Comparison of ENCODE assay signal across 8 mouse cellular contexts in genomic region chr15:77036989-77037277, GRCm38 (mm10). TPM values are rescaled to one million over a fixed set of nuclear protein-coding genes. Genes with fewer than 3 reads are reported as not detected.
A peak's percentile ranks its signal among the peaks of the same experiment; 100 is the strongest.
DNase-seq lines count a peak whose midpoint lies in the region; ATAC-seq and TF ChIP-seq lines count a peak whose summit lies in the region.

No protein-coding gene starts in this region.

- no peak overlapping the region for H3K9ac ChIP-seq in forebrain, embryonic 16.5 days (replicated peaks; ENCODE audit: low read depth, low read length)

- TF ChIP-seq POLR2A in small intestine, adult 2 months (IDR thresholded peaks at IDR 0.05; ENCODE audit: low read depth, low read length): no peak

- no peak overlapping the region for H3K4me2 ChIP-seq in forebrain, embryonic 16.5 days (ENCODE audit: low read length)

- H3K27ac ChIP-seq in forebrain, embryonic 10.5 days: peak overlapping the region; percentile 82
- no peak overlapping the region for H3K27ac ChIP-seq in forebrain, embryonic 16.5 days (ENCODE audit: low read length)
- peak overlapping the region; percentile 86 for H3K27ac ChIP-seq in limb, embryonic 10.5 days
- H3K27ac ChIP-seq in small intestine, adult 2 months (ENCODE audit: insufficient read depth, low read depth, low read length): peak overlapping the region; percentile 92

- peaks cover 41% of the 10 kb centered on the region for H3K4me1 ChIP-seq in forebrain, embryonic 10.5 days
- H3K4me1 ChIP-seq in forebrain, embryonic 16.5 days (replicated peaks; ENCODE audit: control insufficient read depth, insufficient read depth, low read length): peaks cover 5% of the 10 kb centered on the region; the same call in 1 of the 2 replicates
- peaks cover 51% of the 10 kb centered on the region for H3K4me1 ChIP-seq in limb, embryonic 10.5 days
- peaks cover 10% of the 10 kb centered on the region; the same call in 1 of the 2 replicates for H3K4me1 ChIP-seq in small intestine, adult 2 months (ENCODE audit: control insufficient read depth, insufficient read depth, insufficient read length, low read length)

- no peaks in the 10 kb centered on the region for H3K9me3 ChIP-seq in forebrain, embryonic 10.5 days
- H3K9me3 ChIP-seq in forebrain, embryonic 16.5 days (ENCODE audit: control insufficient read depth, low read length): no peaks in the 10 kb centered on the region
- H3K9me3 ChIP-seq in limb, embryonic 10.5 days (replicated peaks): no peaks in the 10 kb centered on the region

- WGBS in forebrain, embryonic 10.5 days: 59% methylated on average over 2 of the region's 2 CpGs
- 32% methylated on average over 2 of the region's 2 CpGs for WGBS in forebrain, embryonic 16.5 days
- 51% methylated on average over 2 of the region's 2 CpGs for WGBS in limb, embryonic 10.5 days
- 75% methylated on average over 2 of the region's 2 CpGs for WGBS in small intestine, adult 2 months

- H3K4me3 ChIP-seq in forebrain, embryonic 10.5 days: no peak overlapping the region
- no peak overlapping the region for H3K4me3 ChIP-seq in forebrain, embryonic 16.5 days (replicated peaks; ENCODE audit: low read length)
- no peak overlapping the region for H3K4me3 ChIP-seq in limb, embryonic 10.5 days
- H3K4me3 ChIP-seq in small intestine, adult 2 months (ENCODE audit: low read depth, low read length): no peak overlapping the region

- no peaks in the 10 kb centered on the region for H3K36me3 ChIP-seq in forebrain, embryonic 10.5 days (replicated peaks)
- no peaks in the 10 kb centered on the region for H3K36me3 ChIP-seq in forebrain, embryonic 16.5 days (ENCODE audit: control insufficient read depth, insufficient read depth)
- H3K36me3 ChIP-seq in limb, embryonic 10.5 days: no peaks in the 10 kb centered on the region
- no peaks in the 10 kb centered on the region for H3K36me3 ChIP-seq in small intestine, adult 2 months (ENCODE audit: control insufficient read depth, insufficient read depth, low read length)

- no peak for DNase-seq in forebrain, embryonic 10.5 days (ENCODE audit: extremely low spot score, low spot score)
- peak; percentile 46 for DNase-seq in lung, postnatal 10 days
- DNase-seq in lung, postnatal 36 days: no peak
- no peak for DNase-seq in limb, embryonic 10.5 days (ENCODE audit: low spot score)
- no peak for DNase-seq in cerebellum, postnatal 25 days
- no peak for DNase-seq in thymus, postnatal 10 days (ENCODE audit: low spot score in 2 of 2)

- ATAC-seq in forebrain, embryonic 16.5 days: no peak

- no peak for TF ChIP-seq CTCF in small intestine, adult 2 months (IDR thresholded peaks at IDR 0.05; ENCODE audit: extremely low read depth, insufficient read length, insufficient replicate concordance, low read depth, low read length)

- H3K27me3 ChIP-seq in forebrain, embryonic 10.5 days (ENCODE audit: poor library complexity, severe bottlenecking): no peaks in the 10 kb centered on the region
- H3K27me3 ChIP-seq in forebrain, embryonic 16.5 days (replicated peaks; ENCODE audit: control insufficient read depth, insufficient read depth, low read length): no peaks in the 10 kb centered on the region
- H3K27me3 ChIP-seq in limb, embryonic 10.5 days (ENCODE audit: low read depth, poor library complexity, severe bottlenecking): no peaks in the 10 kb centered on the region
- no peaks in the 10 kb centered on the region for H3K27me3 ChIP-seq in small intestine, adult 2 months (ENCODE audit: control insufficient read depth, insufficient read depth, low read length)

RNA-seq across cellular contexts. Expression of gene Apol6, which starts 7.6 kb away (rescaled TPM):
- polyA plus RNA-seq in forebrain, embryonic 10.5 days (2016; fragmentation: Nextera tagmentation; extraction: Ambion mirVana): 0.10 TPM in 1 of 2 replicates, not detected in the other
- not detected in 2 replicates for polyA plus RNA-seq in forebrain, embryonic 16.5 days (2015; fragmentation: Nextera tagmentation; extraction: Ambion mirVana)
- polyA plus RNA-seq in limb, embryonic 10.5 days (2016; fragmentation: Nextera tagmentation; extraction: Ambion mirVana): 0.14 TPM in 1 of 2 replicates, not detected in the other
- 0.39 and 0.53 TPM in 2 replicates for polyA plus RNA-seq in small intestine, adult 2 months (2012; rRNA removed)

RNA-seq across cellular contexts. Expression of gene Mb, which starts 13.5 kb away (rescaled TPM):
- polyA plus RNA-seq in forebrain, embryonic 10.5 days (2016; fragmentation: Nextera tagmentation; extraction: Ambion mirVana): 0.20 and 0.27 TPM in 2 replicates
- polyA plus RNA-seq in forebrain, embryonic 16.5 days (2015; fragmentation: Nextera tagmentation; extraction: Ambion mirVana): 0.91 TPM in 1 of 2 replicates, not detected in the other
- 0.44 and 0.60 TPM in 2 replicates for polyA plus RNA-seq in limb, embryonic 10.5 days (2016; fragmentation: Nextera tagmentation; extraction: Ambion mirVana)
- not detected in 2 replicates for polyA plus RNA-seq in small intestine, adult 2 months (2012; rRNA removed)
